Mouse (Mus musculus) spleen, adult 2 months (tissue): ENCODE measurements around the gene Mob3a.

ENCODE experiments used
- CTCF ChIP-seq: fragments of 200-500 bp; IDR thresholded peaks from 2 replicates; pipeline ENCODE4 v1.5.1; 2011; ENCODE audit warnings: mild to moderate bottlenecking, inconsistent platforms; ENCODE audit not compliant: insufficient read depth, insufficient read length, insufficient replicate concordance; ENCODE audit errors: extremely low read depth
- POLR2A ChIP-seq: fragments of 200-500 bp; IDR thresholded peaks from 2 replicates; pipeline ENCODE4 v1.6.1; 2011; ENCODE audit warnings: low read depth, low read length, inconsistent platforms

GRCm38 (mm10) chr10:80671936-80672690 is 29.7 kb downstream of the Mob3a start:
- TF ChIP-seq POLR2A = no peak
- TF ChIP-seq CTCF = no peak
